Mouse (Mus musculus) 3134 (cell line): ENCODE measurements around the gene Adi1.

ENCODE experiments used
- DNase-seq: peaks from one replicate; pipeline ENCODE4 v3.0.0-alpha.2; 2011; ENCODE audit warnings: low spot score; ENCODE audit not compliant: insufficient read length; ENCODE audit errors: extremely low read depth

Gene Adi1

GRCm38 (mm10) chr12:28675121-28675924 is at the start of gene Adi1:
TSS of gene Adi1 (plus strand) at chr12:28675231.
- DNase-seq: peak; percentile 84

GRCm38 (mm10) chr12:28625407-28625806 is 49.6 kb upstream of the Adi1 start:
- DNase-seq: no peak

- DNase-seq: no peak
These were observed 47.9 kb upstream of the Adi1 start for GRCm38 (mm10) chr12:28627092-28627491.

GRCm38 (mm10) chr12:28628436-28628835 is 46.6 kb upstream of the Adi1 start:
- no peak for DNase-seq

GRCm38 (mm10) chr12:28635058-28635534 is 39.9 kb upstream of the Adi1 start:
- DNase-seq: no peak

- peak; percentile 82 for DNase-seq
These were observed 39.2 kb upstream of the Adi1 start, which contains the start of gene Rps7 for GRCm38 (mm10) chr12:28635535-28636476. TSS of gene Rps7 (minus strand) at chr12:28635953.

- no peak for DNase-seq
These were observed 38.5 kb upstream of the Adi1 start for GRCm38 (mm10) chr12:28636543-28636942.

- no peak for DNase-seq
These were observed 36.3 kb upstream of the Adi1 start for GRCm38 (mm10) chr12:28638778-28639177.

- DNase-seq: peak; percentile 94
These were observed 25.6 kb upstream of the Adi1 start, which contains the start of gene Rnaseh1 for GRCm38 (mm10) chr12:28649141-28650110. TSS of gene Rnaseh1 (plus strand) at chr12:28649602.

- DNase-seq: no peak
These were observed 12.4 kb upstream of the Adi1 start for GRCm38 (mm10) chr12:28662628-28663027.

- no peak for DNase-seq
These were observed 8.3 kb upstream of the Adi1 start for GRCm38 (mm10) chr12:28666734-28667133.

GRCm38 (mm10) chr12:28667287-28667686 is 7.7 kb upstream of the Adi1 start:
- no peak for DNase-seq

- peak; percentile 31 for DNase-seq
These were observed 852 bp upstream of the Adi1 start for GRCm38 (mm10) chr12:28674038-28674720.

- DNase-seq: no peak
These were observed 836 bp downstream of the Adi1 start for GRCm38 (mm10) chr12:28675925-28676209.

- DNase-seq: no peak
These were observed 9.6 kb downstream of the Adi1 start for GRCm38 (mm10) chr12:28684674-28685073.

- no peak for DNase-seq
These were observed 10.7 kb downstream of the Adi1 start for GRCm38 (mm10) chr12:28685771-28686170.

- DNase-seq: no peak
These were observed 11.3 kb downstream of the Adi1 start for GRCm38 (mm10) chr12:28686199-28686879.

GRCm38 (mm10) chr12:28688996-28689395 is 14.0 kb downstream of the Adi1 start:
- no peak for DNase-seq

- DNase-seq: no peak
These were observed 15.7 kb downstream of the Adi1 start for GRCm38 (mm10) chr12:28690730-28691129.
